Mouse (Mus musculus): Measurements from ENCODE around the gene Haus4.

DNA sequence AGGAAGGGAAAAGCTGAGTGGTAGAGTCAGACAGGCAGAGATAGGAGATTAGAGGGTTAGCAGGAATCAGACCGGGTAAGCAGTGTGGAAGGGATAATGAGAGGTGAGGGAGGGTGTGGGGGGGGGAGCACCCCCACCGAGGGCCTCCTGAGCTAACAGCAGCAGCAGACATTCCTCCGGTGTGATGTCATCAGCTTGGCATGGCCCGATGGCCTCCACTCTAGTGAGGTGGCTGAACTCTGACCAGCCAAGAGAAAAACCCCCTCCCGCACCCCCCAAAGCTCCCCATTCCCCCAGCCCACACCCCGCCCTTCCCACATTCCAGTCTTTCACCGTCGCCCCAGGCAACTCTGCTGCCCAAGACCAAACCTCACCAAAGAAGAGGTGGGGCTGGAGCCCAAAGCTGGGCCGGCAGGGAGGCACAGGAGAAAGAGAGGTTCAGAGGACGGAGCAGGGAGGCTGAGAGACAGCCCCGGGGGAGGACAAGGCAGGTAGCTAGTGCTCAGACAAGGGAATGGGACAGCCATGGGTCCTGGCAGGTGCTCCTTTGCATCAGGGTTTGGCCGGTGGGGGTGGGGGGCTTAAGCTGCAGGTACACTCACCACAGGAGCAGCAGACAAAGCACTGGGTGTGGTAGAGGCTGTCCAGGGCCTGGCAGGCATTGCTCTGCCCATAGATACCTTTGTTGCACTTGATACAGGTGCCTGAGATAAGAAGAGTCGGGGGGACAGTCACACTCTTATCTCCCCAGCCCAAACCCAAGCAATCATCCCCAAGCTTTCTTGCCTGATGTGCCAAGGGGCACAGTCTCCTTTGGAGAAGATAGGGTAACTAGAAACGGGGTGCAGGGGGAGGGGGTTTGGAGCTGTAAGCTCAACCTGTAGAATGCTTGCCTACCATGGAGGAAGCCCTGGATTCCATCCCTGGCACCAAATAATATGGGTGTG lies 18.6 kb upstream of the Haus4 start:
- TF ChIP-seq POLR2A (IDR thresholded peaks at IDR 0.05; ENCODE audit: insufficient read depth, low read length) = no peak
- no peak for TF ChIP-seq CTCF (IDR thresholded peaks at IDR 0.05; ENCODE audit: low read depth, low read length)

Measured in ES-Bruce4 (cell line).